Mouse (Mus musculus) forebrain, embryonic 10.5 days (tissue): ENCODE measurements around the gene Tmc3. TPM values are rescaled to one million over a fixed set of nuclear protein-coding genes. Genes with fewer than 3 reads are reported as not detected.

Experiments used
- DNase-seq: peaks from one replicate; pipeline ENCODE4 v3.0.0-alpha.2; 2017; ENCODE audit warnings: low spot score; ENCODE audit errors: extremely low spot score
- H3K27ac ChIP-seq: fragments of 300-500 bp; sonication (generic); 2 replicates; pipeline ENCODE4 v1.5.1; 2016; ENCODE audit warnings: mild to moderate bottlenecking
- H3K27me3 ChIP-seq: fragments of 300-500 bp; sonication (generic); 2 replicates; pipeline ENCODE4 v1.6.1; 2016; ENCODE audit warnings: mild to moderate bottlenecking; ENCODE audit not compliant: poor library complexity, severe bottlenecking
- H3K36me3 ChIP-seq: fragments of 300-500 bp; sonication (generic); replicated peaks from 2 replicates; pipeline ENCODE4 v1.6.1; 2016; ENCODE audit warnings: mild to moderate bottlenecking, moderate library complexity
- H3K4me1 ChIP-seq: fragments of 300-500 bp; sonication (generic); 2 replicates; pipeline ENCODE4 v1.6.1; 2016
- H3K4me3 ChIP-seq: fragments of 300-500 bp; sonication (generic); 2 replicates; pipeline ENCODE4 v1.5.1; 2016; ENCODE audit warnings: mild to moderate bottlenecking, moderate library complexity
- H3K9me3 ChIP-seq: fragments of 300-500 bp; sonication (generic); 2 replicates; pipeline ENCODE4 v1.6.1; 2016; ENCODE audit warnings: mild to moderate bottlenecking, moderate library complexity
- WGBS: fragments of 180-500 bp; shearing (Covaris S2); methylation state at CpG from one replicate; pipeline ENCODE4 v1.1.7; 2016; 5-methylcytosine and 5-hydroxymethylcytosine counted together
- polyA plus RNA-seq: library from polyadenylated mRNA; unstranded; fragments of >200 nt; fragmentation: Nextera tagmentation; extraction: Ambion mirVana; gene quantifications from 2 replicates; pipeline ENCODE4 v1.2.1, GENCODE M21; 2016

Tmc3 gene
- polyA plus RNA-seq, 1 experiment from 2014 or later, result 0.14 TPM

DNA sequence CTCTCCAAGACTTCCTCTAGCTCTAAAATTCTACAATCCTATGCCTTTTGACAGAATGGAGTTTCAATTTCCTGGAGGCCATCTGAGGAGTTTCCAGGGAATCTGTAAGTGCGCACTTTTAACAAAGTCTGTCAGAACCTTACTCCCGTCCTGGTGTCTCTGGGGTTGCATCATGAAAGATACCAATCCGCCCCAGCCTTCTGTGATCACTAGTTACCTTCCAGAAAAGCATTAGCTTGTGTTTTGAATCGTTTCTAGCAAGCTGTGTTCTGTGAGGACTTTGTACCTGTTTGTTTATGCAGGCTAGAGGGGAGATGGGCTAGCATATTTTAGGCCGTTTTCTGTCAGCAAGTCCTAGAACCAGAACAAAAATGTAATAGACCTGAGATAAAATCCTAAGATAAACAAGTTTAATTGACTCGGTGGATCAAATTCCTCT is 48.0 kb downstream of the Tmc3 start:
- H3K9me3 ChIP-seq, result no peaks in the 10 kb centered on the region
- peaks cover 16% of the 10 kb centered on the region for H3K36me3 ChIP-seq
- WGBS, result 63% methylated on average over 6 of the region's 6 CpGs
- no peaks in the 10 kb centered on the region for H3K27me3 ChIP-seq
- H3K27ac ChIP-seq, result no peak overlapping the region
- H3K4me3 ChIP-seq, result peak overlapping the region; percentile 70
- peaks cover 28% of the 10 kb centered on the region for H3K4me1 ChIP-seq
- DNase-seq, result no peak

DNA sequence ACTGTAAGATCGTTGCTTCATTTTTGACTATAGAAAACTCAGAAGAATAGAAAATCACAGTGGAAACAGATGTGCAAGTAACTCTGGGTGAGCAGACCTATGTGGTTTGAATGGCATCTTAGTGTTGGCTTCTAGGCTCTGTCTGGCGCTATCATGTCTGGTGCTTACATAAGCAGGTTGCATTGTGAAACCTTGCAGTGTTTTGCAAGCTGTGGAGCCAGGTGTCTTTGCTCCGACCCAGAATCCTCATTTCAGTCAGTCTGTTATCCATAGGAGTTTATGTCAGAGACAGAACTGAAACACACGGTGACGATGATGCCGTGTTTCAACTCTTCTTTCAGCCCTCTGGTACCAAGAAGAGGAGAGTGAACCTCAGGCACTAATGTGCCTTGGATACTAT is 49.1 kb downstream of the Tmc3 start:
- peaks cover 28% of the 10 kb centered on the region for H3K4me1 ChIP-seq
- no peaks in the 10 kb centered on the region for H3K9me3 ChIP-seq
- no peak for DNase-seq
- H3K4me3 ChIP-seq, result no peak overlapping the region
- peaks cover 26% of the 10 kb centered on the region for H3K36me3 ChIP-seq
- WGBS, result 94% methylated on average over 6 of the region's 6 CpGs
- no peak overlapping the region for H3K27ac ChIP-seq
- H3K27me3 ChIP-seq, result no peaks in the 10 kb centered on the region

DNA sequence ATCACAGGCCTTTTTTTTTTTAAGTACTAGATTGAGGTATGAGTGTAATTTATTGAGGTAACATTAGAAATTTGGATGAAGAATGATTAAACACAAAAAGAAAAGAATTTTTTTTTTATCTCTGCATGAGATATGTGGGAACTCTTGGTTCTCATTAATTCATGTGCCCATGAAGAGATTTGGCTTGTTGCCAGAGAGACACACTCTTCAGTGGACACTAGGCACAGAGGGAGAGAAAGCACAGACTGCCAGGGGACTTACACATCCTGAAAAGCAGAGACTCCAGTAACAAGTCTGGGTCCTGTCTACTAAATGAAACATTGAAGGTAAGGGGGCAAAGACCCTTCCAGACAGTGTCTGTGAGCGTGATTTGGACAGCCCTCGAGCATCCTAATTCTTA is 51.0 kb downstream of the Tmc3 start:
- Histone ChIP-seq H3K27me3 (no peaks in the 10 kb centered on the region), H3K27ac (no peak overlapping the region), H3K36me3 (peaks cover 37% of the 10 kb centered on the region), H3K4me1 (peaks cover 29% of the 10 kb centered on the region), H3K4me3 (no peak overlapping the region), H3K9me3 (no peaks in the 10 kb centered on the region)
- WGBS, result 92% methylated on average over 2 of the region's 2 CpGs
- DNase-seq, result no peak

DNA sequence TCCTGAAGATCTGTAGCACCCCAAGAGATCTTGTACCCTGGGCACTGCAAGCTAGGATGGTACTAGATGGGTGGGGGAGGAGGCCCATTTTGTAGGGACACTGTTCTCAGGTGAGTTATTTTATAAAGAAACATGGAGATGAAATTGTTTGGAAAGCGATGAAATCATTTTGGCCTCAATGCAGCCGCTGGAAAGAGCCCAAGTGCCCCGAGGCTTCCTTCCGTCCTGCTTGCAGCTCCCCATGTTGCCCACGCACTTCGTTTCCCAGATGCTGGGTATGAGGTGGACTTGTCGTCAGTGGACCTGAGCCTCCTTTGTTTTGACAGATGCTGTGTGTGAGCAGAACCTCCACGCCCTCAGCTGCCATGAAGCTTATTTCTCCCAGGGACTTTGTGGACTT is 51.7 kb downstream of the Tmc3 start:
- Histone ChIP-seq H3K27me3 (no peaks in the 10 kb centered on the region), H3K4me3 (no peak overlapping the region), H3K9me3 (no peaks in the 10 kb centered on the region), H3K36me3 (peaks cover 39% of the 10 kb centered on the region), H3K27ac (no peak overlapping the region), H3K4me1 (peaks cover 29% of the 10 kb centered on the region)
- DNase-seq, result no peak
- WGBS, result 91% methylated on average over 8 of the region's 8 CpGs

DNA sequence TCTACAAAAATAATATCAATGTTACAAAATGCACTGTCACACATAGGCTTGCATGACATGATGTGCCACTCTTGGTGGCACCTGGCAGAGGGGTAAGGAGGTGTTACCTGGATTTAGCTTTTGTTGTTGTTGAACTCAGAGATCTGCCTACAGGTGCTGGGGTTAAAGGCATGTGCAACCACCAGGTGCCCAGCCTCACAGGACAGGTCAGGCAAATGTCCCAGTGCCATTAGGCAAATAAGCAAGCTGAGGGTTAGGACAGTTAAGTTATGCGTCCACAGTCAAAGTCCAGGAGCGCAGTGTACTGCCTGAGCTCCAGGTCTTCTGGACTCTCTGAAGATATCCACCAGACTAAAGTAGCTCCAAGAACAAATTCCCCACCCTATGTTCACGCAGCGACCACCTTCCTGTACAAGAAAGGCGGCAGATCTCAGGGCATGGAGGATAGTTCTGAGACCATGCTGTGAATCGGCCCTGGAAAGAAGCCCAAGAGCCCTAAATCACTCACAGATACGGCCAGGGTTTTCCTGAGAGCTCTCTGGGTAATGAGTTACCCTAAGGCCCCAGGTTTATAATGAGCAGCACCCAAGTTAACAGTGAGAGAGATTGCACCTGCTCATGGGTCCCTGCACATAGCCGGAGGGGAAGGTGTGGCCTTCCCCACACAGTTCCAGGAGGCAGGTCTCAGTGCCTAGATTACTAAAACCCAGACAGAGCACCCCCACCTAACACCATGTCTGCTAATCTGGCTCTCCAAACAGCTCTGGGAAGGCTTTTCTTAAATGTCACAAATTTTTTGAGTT is 53.3 kb downstream of the Tmc3 start:
- no peaks in the 10 kb centered on the region for H3K27me3 ChIP-seq
- no peak overlapping the region for H3K4me3 ChIP-seq

DNA sequence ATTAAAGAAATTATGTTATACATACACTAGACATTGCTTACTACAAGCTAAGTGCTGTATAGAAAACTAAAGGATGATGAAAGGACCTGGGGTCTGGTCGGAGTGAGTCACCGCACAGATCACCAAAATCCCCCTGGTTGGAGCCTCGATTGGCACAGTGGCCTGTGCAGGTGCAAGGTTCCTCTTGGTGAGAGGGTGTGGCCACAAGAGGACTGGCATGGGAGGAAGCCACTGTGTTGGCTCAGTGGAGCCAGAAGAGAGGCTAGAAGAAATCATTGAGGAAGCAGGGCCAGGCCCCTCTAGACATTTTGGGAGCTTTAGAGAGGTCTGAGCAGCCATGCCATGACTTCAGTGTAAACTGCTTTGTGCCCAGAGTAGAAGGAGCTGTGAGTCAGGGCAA is 54.4 kb downstream of the Tmc3 start:
- H3K4me3 ChIP-seq, result no peak overlapping the region
- 88% methylated on average over 3 of the region's 3 CpGs for WGBS

More for the DNA sequence above, 53.3 kb downstream of the Tmc3 start:
- peaks cover 39% of the 10 kb centered on the region for H3K36me3 ChIP-seq
- H3K27ac ChIP-seq, result no peak overlapping the region
- WGBS, result 96% methylated on average over 8 of the region's 8 CpGs
- peaks cover 22% of the 10 kb centered on the region for H3K4me1 ChIP-seq
- H3K9me3 ChIP-seq, result no peaks in the 10 kb centered on the region
- DNase-seq, result no peak

DNA sequence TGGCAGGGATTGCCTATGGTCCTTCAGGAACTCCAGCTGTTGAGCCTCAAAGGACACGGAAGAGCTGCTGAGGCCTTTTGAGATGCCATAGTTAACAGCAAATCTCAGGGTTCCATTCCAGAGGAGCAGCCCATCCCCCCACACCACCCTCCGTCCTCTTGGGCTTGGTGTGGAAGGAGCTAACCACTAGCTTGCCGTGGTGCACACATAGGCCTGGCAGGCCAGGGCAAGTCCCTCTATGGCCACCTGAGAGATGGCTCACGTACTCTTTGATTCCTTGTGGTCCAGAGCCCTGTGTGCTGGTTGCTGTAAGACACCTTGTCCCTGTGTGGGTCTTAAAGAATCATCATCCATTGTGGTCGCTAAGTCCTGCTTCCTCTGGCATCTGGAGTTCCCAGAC is 55.9 kb downstream of the Tmc3 start:
- Histone ChIP-seq H3K9me3 (no peaks in the 10 kb centered on the region), H3K27me3 (no peaks in the 10 kb centered on the region), H3K27ac (peak overlapping the region; percentile 44; the same call in 1 of the 2 replicates), H3K4me1 (peaks cover 16% of the 10 kb centered on the region), H3K4me3 (no peak overlapping the region), H3K36me3 (peaks cover 42% of the 10 kb centered on the region)
- 93% methylated on average over 5 of the region's 5 CpGs for WGBS
- no peak for DNase-seq

More for the DNA sequence above, 54.4 kb downstream of the Tmc3 start:
- Histone ChIP-seq H3K27ac (no peak overlapping the region), H3K4me1 (peaks cover 16% of the 10 kb centered on the region), H3K9me3 (no peaks in the 10 kb centered on the region), H3K27me3 (no peaks in the 10 kb centered on the region), H3K36me3 (peaks cover 42% of the 10 kb centered on the region)
- no peak for DNase-seq

DNA sequence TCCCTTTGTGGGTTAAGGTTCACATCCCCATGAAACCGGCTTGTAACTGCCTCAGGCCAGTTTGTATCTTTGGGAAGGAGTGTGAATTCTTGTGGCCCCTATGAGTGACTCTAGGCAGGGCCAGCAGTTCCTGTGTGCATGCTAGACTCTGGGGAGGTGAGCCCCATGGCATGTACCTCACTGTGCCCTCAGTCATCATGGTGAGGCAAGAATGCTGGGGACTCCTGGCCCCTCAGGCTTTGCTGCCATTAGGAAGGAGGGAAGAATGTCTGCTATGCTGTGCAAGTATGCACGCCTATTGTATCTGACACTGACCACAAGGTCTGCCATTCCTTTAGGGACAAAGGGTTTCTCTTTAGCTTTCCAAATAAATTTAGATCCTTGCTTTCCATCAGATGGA is 56.4 kb downstream of the Tmc3 start:
- Histone ChIP-seq H3K4me1 (peaks cover 16% of the 10 kb centered on the region), H3K4me3 (no peak overlapping the region), H3K36me3 (peaks cover 40% of the 10 kb centered on the region), H3K27me3 (no peaks in the 10 kb centered on the region), H3K27ac (peak overlapping the region; percentile 3; the same call in 1 of the 2 replicates), H3K9me3 (no peaks in the 10 kb centered on the region)
- DNase-seq, result no peak
- 59% methylated on average over 2 of the region's 2 CpGs for WGBS

DNA sequence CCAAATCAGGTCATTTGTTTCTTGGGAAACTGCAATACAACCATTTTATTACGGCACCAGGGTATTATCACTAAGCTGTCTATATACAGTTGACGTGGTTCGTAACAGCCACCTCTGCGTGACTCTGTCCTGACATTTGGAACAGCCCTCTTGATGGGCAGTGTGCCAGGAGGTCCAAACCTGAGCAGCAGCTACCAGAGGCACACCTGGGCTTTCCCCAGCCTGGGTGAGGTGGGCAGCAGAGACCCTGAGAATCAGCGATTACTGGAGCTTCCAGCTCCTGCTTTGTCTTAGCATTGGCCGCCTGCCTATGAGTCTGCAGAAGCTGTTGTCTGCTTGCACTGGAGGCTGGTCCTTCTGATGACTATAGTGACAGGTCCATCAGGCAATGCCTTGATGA is 58.9 kb downstream of the Tmc3 start:
- Histone ChIP-seq H3K27me3 (no peaks in the 10 kb centered on the region), H3K4me3 (no peak overlapping the region), H3K27ac (no peak overlapping the region), H3K4me1 (peaks cover 16% of the 10 kb centered on the region), H3K9me3 (no peaks in the 10 kb centered on the region), H3K36me3 (peaks cover 17% of the 10 kb centered on the region)
- WGBS, result 94% methylated on average over 6 of the region's 6 CpGs
- no peak for DNase-seq

DNA sequence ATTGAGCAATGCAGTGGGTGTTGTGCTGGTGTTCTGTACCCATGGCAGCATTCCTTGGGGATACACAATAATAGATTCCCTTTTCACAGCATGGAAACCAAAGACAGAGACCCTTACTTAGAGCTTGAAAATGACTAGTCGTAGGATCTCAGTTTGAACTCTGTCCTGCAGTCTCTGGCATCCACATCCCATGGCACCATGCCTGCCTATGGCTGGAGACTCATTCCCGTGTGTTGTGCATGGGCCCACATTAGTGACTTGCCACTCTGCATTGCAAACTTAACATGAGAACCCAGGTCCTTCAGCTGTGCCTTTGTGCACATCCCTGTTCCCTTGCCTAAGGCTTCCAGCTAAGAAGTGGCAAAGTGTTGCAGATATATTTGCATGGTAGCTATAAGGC is 60.0 kb downstream of the Tmc3 start:
- no peak overlapping the region for H3K27ac ChIP-seq
- WGBS, result 88% methylated on average over 2 of the region's 2 CpGs
- no peaks in the 10 kb centered on the region for H3K9me3 ChIP-seq
- DNase-seq, result no peak
- H3K27me3 ChIP-seq, result no peaks in the 10 kb centered on the region
- peaks cover 12% of the 10 kb centered on the region for H3K36me3 ChIP-seq
- H3K4me3 ChIP-seq, result no peak overlapping the region
- peaks cover 16% of the 10 kb centered on the region for H3K4me1 ChIP-seq

DNA sequence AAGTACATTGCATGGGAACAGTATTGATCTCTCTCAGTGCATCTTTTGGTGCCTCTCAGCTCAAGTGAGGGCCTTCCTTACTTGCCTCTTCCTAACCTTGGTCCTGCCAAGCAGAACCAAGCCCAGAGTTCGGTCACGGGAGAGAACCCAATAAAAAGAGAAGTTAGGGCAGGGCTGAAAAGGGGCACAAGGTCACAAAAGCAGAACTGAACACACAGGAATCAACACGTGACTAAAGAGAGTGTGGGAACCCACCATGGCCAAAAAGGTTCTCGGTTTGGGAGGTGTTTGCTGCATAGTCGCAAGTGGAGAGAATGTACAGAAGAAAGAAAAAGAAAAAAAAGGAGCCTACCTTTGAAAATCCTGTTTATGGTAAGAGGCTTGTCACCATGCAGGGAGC is 60.7 kb downstream of the Tmc3 start:
- Histone ChIP-seq H3K27ac (no peak overlapping the region), H3K4me1 (peaks cover 16% of the 10 kb centered on the region), H3K27me3 (no peaks in the 10 kb centered on the region), H3K36me3 (peaks cover 7% of the 10 kb centered on the region), H3K4me3 (no peak overlapping the region), H3K9me3 (no peaks in the 10 kb centered on the region)
- DNase-seq, result no peak
- WGBS, result 90% methylated on average over 5 of the region's 5 CpGs

DNA sequence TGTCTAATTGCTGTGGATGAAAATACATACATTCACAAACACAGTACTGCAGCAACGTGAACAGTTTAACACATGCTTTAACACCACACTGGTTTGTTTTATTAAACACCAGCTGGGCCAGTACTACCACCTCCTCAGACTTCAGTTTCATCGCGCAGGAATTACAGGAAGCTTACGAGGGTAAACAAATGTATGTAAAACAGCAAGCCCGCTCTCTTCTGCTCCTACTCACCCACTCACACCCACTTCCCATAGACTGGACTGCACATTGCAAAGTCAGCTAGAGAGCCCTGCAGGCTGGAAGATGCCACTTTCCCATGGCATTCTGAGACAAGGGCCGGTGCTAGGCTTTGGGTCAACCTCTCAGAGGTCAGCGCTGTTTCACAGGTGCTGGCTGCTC is 64.1 kb downstream of the Tmc3 start:
- H3K4me3 ChIP-seq, result no peak overlapping the region
- H3K36me3 ChIP-seq, result no peaks in the 10 kb centered on the region
- no peaks in the 10 kb centered on the region for H3K27me3 ChIP-seq
- DNase-seq, result no peak
- H3K9me3 ChIP-seq, result no peaks in the 10 kb centered on the region
- H3K27ac ChIP-seq, result no peak overlapping the region
- no peaks in the 10 kb centered on the region for H3K4me1 ChIP-seq
- 89% methylated on average over 7 of the region's 7 CpGs for WGBS

DNA sequence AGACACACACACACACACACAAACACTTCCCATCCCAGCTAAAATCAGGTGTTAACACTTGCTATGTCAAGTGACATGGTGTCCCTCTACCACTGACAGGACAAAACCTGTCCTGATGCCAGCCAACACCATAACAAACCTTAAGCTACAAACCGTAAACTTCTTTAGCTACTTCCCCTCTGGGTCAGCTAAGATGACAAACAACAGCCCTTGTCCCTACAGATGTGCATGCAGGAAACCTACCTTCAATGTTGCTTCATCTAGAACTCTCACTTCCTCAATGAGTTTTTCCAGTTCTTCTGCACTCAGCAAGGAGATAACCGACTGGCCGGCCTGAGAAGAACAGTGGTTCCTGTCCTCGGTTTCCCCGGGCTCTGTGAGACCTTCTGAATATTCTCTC is 65.9 kb downstream of the Tmc3 start:
- Histone ChIP-seq H3K4me1 (no peaks in the 10 kb centered on the region), H3K9me3 (no peaks in the 10 kb centered on the region), H3K36me3 (no peaks in the 10 kb centered on the region), H3K27me3 (no peaks in the 10 kb centered on the region), H3K27ac (no peak overlapping the region), H3K4me3 (no peak overlapping the region)
- WGBS, result 94% methylated on average over 5 of the region's 5 CpGs
- DNase-seq, result no peak
